Mouse (Mus musculus): ENCODE results near the gene Cdh24. TPM values are rescaled to one million over a fixed set of nuclear protein-coding genes. Genes with fewer than 3 reads are reported as not detected.

Gene Cdh24
- polyA plus RNA-seq, 1 experiment from 2014 or later, result 0.25 TPM

GRCm38 (mm10) chr14:54660009-54660408 is 18.8 kb upstream of the Cdh24 start:
- Histone ChIP-seq H3K9ac (no peak overlapping the region), H3K9me3 (replicated peaks) (no peaks in the 10 kb centered on the region), H3K36me3 (peaks cover 99% of the 10 kb centered on the region), H3K27ac (no peak overlapping the region), H3K27me3 (no peaks in the 10 kb centered on the region), H3K4me1 (replicated peaks) (no peaks in the 10 kb centered on the region), H3K4me2 (no peak overlapping the region), H3K4me3 (replicated peaks) (no peak overlapping the region)
- ATAC-seq (ENCODE audit: low read depth) (no peak), DNase-seq (no peak)
- 82% methylated on average over 2 of the region's 2 CpGs for WGBS (ENCODE audit: insufficient replicate concordance)

GRCm38 (mm10) chr14:54653496-54653895 is 12.3 kb upstream of the Cdh24 start:
- H3K27ac ChIP-seq, result peak overlapping the region; percentile 86
- peak; percentile 92 for ATAC-seq (ENCODE audit: low read depth)
- H3K4me3 ChIP-seq (replicated peaks), result peak overlapping the region; percentile 67
- H3K4me2 ChIP-seq, result peak overlapping the region; percentile 80
- DNase-seq, result peak; percentile 85
- H3K4me1 ChIP-seq (replicated peaks), result peaks cover 50% of the 10 kb centered on the region
- H3K36me3 ChIP-seq, result peaks cover 71% of the 10 kb centered on the region
- WGBS (ENCODE audit: insufficient replicate concordance), result 2% methylated on average over 12 of the region's 12 CpGs
- H3K27me3 ChIP-seq, result no peaks in the 10 kb centered on the region
- H3K9me3 ChIP-seq (replicated peaks), result no peaks in the 10 kb centered on the region
- peak overlapping the region; percentile 77 for H3K9ac ChIP-seq

- peak overlapping the region; percentile 80 for H3K4me2 ChIP-seq
- H3K4me1 ChIP-seq (replicated peaks), result peaks cover 57% of the 10 kb centered on the region
- no peaks in the 10 kb centered on the region for H3K27me3 ChIP-seq
- WGBS (ENCODE audit: insufficient replicate concordance), result under 1% methylated on average over 7 of the region's 7 CpGs
- peaks cover 71% of the 10 kb centered on the region for H3K36me3 ChIP-seq
- ATAC-seq (ENCODE audit: low read depth) (no peak), DNase-seq (no peak)
- H3K9ac ChIP-seq, result peak overlapping the region; percentile 77
- H3K27ac ChIP-seq, result peak overlapping the region; percentile 86
- H3K4me3 ChIP-seq (replicated peaks), result peak overlapping the region; percentile 67
- no peaks in the 10 kb centered on the region for H3K9me3 ChIP-seq (replicated peaks)
Measured at GRCm38 (mm10) chr14:54652787-54653186, 11.6 kb upstream of the Cdh24 start.

GRCm38 (mm10) chr14:54651556-54651955 is 10.4 kb upstream of the Cdh24 start:
- DNase-seq (no peak), ATAC-seq (ENCODE audit: low read depth) (no peak)
- Histone ChIP-seq H3K9me3 (replicated peaks) (no peaks in the 10 kb centered on the region), H3K9ac (no peak overlapping the region), H3K4me3 (replicated peaks) (no peak overlapping the region), H3K36me3 (peaks cover 72% of the 10 kb centered on the region), H3K4me1 (replicated peaks) (peaks cover 57% of the 10 kb centered on the region), H3K27ac (peak overlapping the region; percentile 53), H3K27me3 (no peaks in the 10 kb centered on the region), H3K4me2 (peak overlapping the region; percentile 80)
- WGBS (ENCODE audit: insufficient replicate concordance), result 78% methylated on average over 4 of the region's 4 CpGs

GRCm38 (mm10) chr14:54650621-54651454 is 9.7 kb upstream of the Cdh24 start:
- no peak overlapping the region for H3K4me3 ChIP-seq (replicated peaks)
- no peak overlapping the region for H3K4me2 ChIP-seq
- H3K9ac ChIP-seq, result no peak overlapping the region
- peak overlapping the region; percentile 53 for H3K27ac ChIP-seq
- H3K36me3 ChIP-seq, result peaks cover 72% of the 10 kb centered on the region
- H3K27me3 ChIP-seq, result no peaks in the 10 kb centered on the region
- peak; percentile 76 for DNase-seq
- H3K9me3 ChIP-seq (replicated peaks), result no peaks in the 10 kb centered on the region
- ATAC-seq (ENCODE audit: low read depth), result peak; percentile 43
- 57% methylated on average over 23 of the region's 23 CpGs for WGBS (ENCODE audit: insufficient replicate concordance)
- peaks cover 57% of the 10 kb centered on the region for H3K4me1 ChIP-seq (replicated peaks)

GRCm38 (mm10) chr14:54647900-54648299 is 6.7 kb upstream of the Cdh24 start:
- Histone ChIP-seq H3K9me3 (replicated peaks) (no peaks in the 10 kb centered on the region), H3K4me3 (replicated peaks) (no peak overlapping the region), H3K27ac (no peak overlapping the region), H3K4me2 (no peak overlapping the region), H3K36me3 (peaks cover 87% of the 10 kb centered on the region), H3K27me3 (no peaks in the 10 kb centered on the region), H3K4me1 (replicated peaks) (peaks cover 41% of the 10 kb centered on the region), H3K9ac (no peak overlapping the region)
- no peak for DNase-seq
- no peak for ATAC-seq (ENCODE audit: low read depth)
- WGBS (ENCODE audit: insufficient replicate concordance), result 36% methylated on average over 4 of the region's 4 CpGs

GRCm38 (mm10) chr14:54646898-54647636 is 5.9 kb upstream of the Cdh24 start:
- no peak overlapping the region for H3K4me3 ChIP-seq (replicated peaks)
- WGBS (ENCODE audit: insufficient replicate concordance), result 89% methylated on average over 8 of the region's 8 CpGs
- peaks cover 33% of the 10 kb centered on the region for H3K4me1 ChIP-seq (replicated peaks)
- H3K9ac ChIP-seq, result no peak overlapping the region
- no peak overlapping the region for H3K27ac ChIP-seq
- no peaks in the 10 kb centered on the region for H3K27me3 ChIP-seq
- no peak for DNase-seq
- no peaks in the 10 kb centered on the region for H3K9me3 ChIP-seq (replicated peaks)
- H3K36me3 ChIP-seq, result peaks cover 96% of the 10 kb centered on the region
- ATAC-seq (ENCODE audit: low read depth), result no peak
- no peak overlapping the region for H3K4me2 ChIP-seq

- Histone ChIP-seq H3K4me3 (replicated peaks) (no peak overlapping the region), H3K27ac (no peak overlapping the region), H3K36me3 (peaks cover 92% of the 10 kb centered on the region), H3K27me3 (no peaks in the 10 kb centered on the region), H3K4me2 (no peak overlapping the region), H3K9me3 (replicated peaks) (no peaks in the 10 kb centered on the region), H3K9ac (no peak overlapping the region), H3K4me1 (replicated peaks) (peaks cover 29% of the 10 kb centered on the region)
- whole genome bisulfite sequencing (ENCODE audit: insufficient replicate concordance), result 92% methylated on average over 17 of the region's 17 CpGs
- DNase-seq, result no peak
- no peak for ATAC-seq (ENCODE audit: low read depth)
Measured at GRCm38 (mm10) chr14:54646455-54646854, 5.3 kb upstream of the Cdh24 start.

GRCm38 (mm10) chr14:54644294-54644693 is 3.1 kb upstream of the Cdh24 start:
- Histone ChIP-seq H3K4me3 (replicated peaks) (no peak overlapping the region), H3K4me1 (replicated peaks) (peaks cover 18% of the 10 kb centered on the region), H3K9ac (no peak overlapping the region), H3K27me3 (peaks cover 16% of the 10 kb centered on the region), H3K27ac (no peak overlapping the region), H3K9me3 (replicated peaks) (no peaks in the 10 kb centered on the region), H3K4me2 (no peak overlapping the region), H3K36me3 (peaks cover 72% of the 10 kb centered on the region)
- WGBS (ENCODE audit: insufficient replicate concordance), result 92% methylated on average over 9 of the region's 9 CpGs
- no peak for ATAC-seq (ENCODE audit: low read depth)
- no peak for DNase-seq

GRCm38 (mm10) chr14:54643011-54643410 is 1.8 kb upstream of the Cdh24 start:
- H3K27me3 ChIP-seq, result peaks cover 20% of the 10 kb centered on the region
- DNase-seq, result no peak
- no peak overlapping the region for H3K27ac ChIP-seq
- H3K4me3 ChIP-seq (replicated peaks), result no peak overlapping the region
- H3K36me3 ChIP-seq, result peaks cover 60% of the 10 kb centered on the region
- ATAC-seq (ENCODE audit: low read depth), result no peak
- H3K9ac ChIP-seq, result no peak overlapping the region
- no peak overlapping the region for H3K4me2 ChIP-seq
- peaks cover 12% of the 10 kb centered on the region for H3K4me1 ChIP-seq (replicated peaks)
- no peaks in the 10 kb centered on the region for H3K9me3 ChIP-seq (replicated peaks)
- WGBS (ENCODE audit: insufficient replicate concordance), result 70% methylated on average over 2 of the region's 2 CpGs

- DNase-seq (no peak), ATAC-seq (ENCODE audit: low read depth) (no peak)
- H3K36me3 ChIP-seq, result peaks cover 54% of the 10 kb centered on the region
Measured at GRCm38 (mm10) chr14:54642224-54642944, 1.2 kb upstream of the Cdh24 start.

More at GRCm38 (mm10) chr14:54642224-54642944, 1.2 kb upstream of the Cdh24 start:
- no peaks in the 10 kb centered on the region for H3K9me3 ChIP-seq (replicated peaks)
- H3K9ac ChIP-seq, result no peak overlapping the region
- no peak overlapping the region for H3K27ac ChIP-seq
- WGBS (ENCODE audit: insufficient replicate concordance), result 92% methylated on average over 25 of the region's 25 CpGs
- peaks cover 11% of the 10 kb centered on the region for H3K4me1 ChIP-seq (replicated peaks)
- H3K4me2 ChIP-seq, result no peak overlapping the region
- H3K27me3 ChIP-seq, result peaks cover 20% of the 10 kb centered on the region
- no peak overlapping the region for H3K4me3 ChIP-seq (replicated peaks)

All from liver, embryonic 13.5 days (tissue).